Mouse (Mus musculus): ENCODE data around the gene Fank1.

The Fank1 gene

DNA sequence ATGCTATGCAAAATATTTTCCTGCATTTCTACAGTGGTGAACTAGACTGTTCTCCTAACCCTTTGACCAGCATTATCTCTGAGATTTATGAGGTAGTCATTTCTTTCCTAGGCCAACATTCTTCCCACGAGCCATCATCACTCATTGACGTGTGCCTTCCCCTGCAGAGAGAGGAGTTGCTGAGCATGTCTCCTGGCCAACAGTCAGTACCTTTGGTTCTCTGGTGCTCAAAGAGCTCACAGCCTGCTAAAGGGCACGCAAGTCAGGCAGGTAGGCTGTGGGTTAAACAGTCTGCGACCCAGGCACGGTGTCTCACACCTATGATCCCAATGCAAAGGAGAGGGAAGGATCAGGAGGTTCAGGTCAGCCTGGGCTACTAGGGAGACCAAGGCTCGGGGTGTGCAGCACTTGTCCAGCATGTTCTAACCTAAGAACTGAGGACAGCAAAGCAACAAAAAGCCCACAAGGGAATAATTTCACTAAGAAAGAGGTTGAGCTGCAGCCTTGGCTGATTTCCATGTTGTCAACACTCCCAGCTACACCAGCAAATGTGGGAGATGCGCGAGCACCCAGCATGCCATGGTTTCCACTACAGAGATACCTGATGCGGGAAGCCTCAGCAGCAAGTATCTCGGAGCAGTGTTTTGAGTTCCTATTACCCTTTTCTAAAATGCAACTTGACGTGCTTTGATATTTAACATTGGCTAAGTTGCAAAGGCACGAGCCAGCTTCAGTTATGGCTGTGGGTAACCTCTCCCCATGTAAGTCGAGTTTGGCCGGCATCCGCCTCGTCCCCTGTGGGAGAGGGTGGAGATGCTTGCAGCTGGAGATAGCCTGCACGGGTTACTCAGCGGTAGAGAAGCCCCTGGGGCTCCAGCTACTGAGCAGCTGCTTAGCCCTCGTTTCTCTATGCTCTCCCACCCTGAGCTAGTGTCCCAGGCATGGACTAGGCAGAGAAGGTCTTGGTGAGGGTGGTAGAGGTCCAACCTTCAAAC lies 112.6 kb downstream of the Fank1 start:
- in situ Hi-C loops (cut with MboI; ENCODE audit: low sequenced_read_pairs): no loop called here

DNA sequence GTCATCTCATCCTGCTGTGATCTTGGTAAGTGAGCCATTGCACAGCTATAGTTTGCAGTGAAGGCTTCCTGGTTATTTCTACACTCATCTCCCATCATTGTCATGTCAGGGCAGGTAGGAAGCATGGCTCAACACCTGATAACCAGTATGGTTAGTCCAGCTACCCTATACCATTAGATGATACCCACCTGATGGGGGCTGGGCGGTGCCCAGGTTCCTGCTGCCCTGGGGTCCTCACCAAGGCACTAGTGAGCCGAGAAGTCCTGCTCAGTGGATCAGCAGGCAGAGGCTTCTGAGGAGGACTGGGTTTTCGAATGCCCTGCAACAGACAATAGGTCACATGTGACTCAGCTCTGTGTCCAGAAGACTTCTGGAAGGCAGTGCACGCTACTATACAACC lies 113.3 kb downstream of the Fank1 start:
- in situ Hi-C loops (cut with MboI; ENCODE audit: low sequenced_read_pairs): no loop called here

DNA sequence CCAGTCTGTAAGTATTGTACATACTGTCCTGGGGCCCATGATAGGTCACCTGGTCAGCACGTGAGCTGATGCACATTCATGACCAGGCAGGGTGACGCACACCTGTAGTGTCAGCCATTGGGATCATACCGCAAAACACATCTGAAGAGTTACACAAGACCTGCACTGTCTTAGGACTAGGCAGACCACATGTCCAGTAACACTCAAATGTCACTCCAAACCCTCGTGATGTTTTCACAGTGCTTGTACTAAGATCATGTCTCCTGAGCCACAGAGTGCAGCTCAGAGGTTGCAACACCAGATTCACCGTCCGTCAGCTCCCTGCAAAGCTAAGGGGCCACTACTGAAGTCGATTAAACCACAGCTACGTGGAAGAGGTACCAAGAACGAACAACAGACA lies 114.6 kb downstream of the Fank1 start:
- in situ Hi-C loops (cut with MboI; ENCODE audit: low sequenced_read_pairs): no loop called here

DNA sequence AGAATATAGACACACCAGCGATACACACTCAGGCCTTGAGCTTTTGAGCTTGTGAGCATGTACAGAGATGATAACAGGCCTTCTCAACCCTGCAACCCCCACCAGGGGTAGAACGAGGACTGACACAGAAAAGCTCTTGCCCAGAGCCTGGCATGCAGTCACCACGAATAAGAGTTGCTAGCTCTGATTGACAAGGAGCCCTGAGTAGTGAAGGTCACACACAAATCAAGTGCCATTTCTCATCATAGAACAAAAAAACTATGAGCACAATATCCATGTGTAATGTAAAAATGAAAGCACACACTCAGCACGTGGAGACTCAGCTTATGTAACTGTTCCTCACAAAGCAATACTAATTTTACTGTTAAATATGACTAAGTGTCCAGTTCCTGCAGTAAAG lies 115.1 kb downstream of the Fank1 start:
- in situ Hi-C loops (cut with MboI; ENCODE audit: low sequenced_read_pairs): no loop called here

DNA sequence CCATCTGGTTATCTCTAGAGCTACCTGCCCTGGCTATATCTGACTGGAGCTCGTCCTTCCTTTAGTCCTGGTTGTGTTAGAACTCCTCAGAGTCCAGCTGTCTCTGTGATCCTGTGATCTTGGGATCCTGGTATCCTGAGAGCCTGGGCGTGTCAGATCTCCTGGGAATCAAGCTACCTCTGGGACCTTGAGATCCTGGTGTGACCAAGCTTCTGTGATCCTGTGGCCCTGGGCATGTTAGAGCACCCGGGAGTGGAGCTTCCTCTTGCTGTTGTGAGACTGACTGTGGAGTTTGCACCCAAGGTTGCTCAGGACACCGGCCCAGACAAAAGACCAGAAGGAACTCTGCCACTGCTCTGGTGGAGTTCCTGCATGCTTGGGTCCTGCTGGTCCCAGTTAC lies 122.7 kb downstream of the Fank1 start:
- in situ Hi-C loops (cut with MboI; ENCODE audit: low sequenced_read_pairs): no loop called here

DNA sequence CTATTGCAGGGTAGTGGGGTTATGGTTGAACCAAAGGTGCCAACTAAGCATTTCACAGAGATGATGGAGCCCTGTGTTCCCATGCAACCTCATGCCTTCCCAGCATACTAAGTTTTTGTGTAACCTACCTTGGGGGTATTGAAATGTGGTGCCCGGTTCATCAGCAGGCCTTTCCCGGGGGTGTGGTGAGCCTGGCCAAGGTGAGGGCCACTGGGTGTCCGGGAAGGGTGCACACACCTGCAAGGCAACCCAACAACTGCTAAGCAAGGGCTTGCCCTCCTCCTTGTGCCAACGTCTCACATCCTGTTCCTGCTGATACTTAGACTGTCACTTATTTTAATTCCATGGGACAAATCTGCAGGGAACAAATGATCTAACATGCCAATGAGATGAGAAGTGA lies 132.3 kb downstream of the Fank1 start:
- in situ Hi-C loops (cut with MboI; ENCODE audit: low sequenced_read_pairs): no loop called here

DNA sequence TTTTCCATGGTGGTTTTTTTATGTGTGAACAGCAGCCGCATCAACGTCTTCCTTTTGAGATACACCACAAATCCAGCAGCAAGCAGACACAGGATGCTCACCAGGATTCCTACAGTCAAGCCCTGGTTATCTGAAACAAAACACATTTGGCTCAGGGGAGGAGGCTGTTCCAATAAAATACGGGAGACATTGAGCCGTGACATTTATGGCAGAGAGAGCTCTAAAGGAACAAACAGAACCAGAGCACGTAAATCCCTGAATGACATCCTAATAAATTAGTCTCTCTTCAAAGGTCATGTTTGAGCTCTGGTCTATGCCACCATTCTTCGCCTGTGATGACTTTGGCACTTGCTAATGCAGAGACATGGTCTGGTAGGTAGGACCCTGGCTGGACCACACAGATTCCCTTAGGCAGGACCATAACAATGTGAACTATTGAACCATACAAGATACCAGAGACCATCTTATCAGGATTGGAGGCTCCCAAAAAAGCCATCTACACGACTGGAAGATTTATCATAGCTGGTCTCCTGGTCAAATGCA lies 133.2 kb downstream of the Fank1 start:
- in situ Hi-C loops (cut with MboI; ENCODE audit: low sequenced_read_pairs): no loop called here

DNA sequence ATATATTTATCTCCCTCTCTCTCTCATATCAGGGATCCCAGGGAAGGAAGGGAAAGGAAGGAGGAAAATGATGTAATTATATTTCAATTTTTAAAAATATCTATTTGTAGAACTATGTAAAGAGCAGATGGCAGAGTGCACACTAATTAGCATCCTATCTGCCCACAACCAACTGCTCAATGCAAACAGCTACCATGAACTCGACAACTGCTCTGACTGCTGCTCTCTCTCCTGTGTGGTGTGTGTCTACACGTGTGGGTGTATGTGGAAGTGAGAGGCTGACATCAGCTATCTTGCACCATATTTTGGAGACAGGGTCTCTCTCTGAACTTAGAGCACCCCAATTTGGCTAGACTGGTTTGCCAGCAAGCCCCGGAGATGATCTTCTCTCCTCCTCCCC lies 135.2 kb downstream of the Fank1 start:
- in situ Hi-C loops (cut with MboI; ENCODE audit: low sequenced_read_pairs): no loop called here

DNA sequence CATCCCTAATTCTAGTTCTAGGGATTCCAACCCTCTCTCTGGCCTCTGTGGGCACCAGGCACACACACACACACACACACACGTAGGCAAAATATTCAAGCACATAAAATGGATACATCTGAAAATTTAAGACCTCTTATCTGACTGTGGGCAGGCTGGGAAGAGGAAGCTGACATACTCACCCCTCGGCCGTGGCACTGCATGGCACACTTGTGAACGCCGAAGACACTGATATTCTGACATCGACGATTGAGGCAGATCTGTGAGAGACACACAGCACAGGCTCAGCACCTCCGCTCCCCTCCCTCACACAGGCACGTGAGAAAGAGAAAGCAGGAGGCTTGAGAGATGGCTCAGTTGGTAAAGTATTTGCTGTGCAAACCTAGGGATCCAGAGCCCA lies 139.6 kb downstream of the Fank1 start:
- in situ Hi-C loops (cut with MboI; ENCODE audit: low sequenced_read_pairs): no loop called here

DNA sequence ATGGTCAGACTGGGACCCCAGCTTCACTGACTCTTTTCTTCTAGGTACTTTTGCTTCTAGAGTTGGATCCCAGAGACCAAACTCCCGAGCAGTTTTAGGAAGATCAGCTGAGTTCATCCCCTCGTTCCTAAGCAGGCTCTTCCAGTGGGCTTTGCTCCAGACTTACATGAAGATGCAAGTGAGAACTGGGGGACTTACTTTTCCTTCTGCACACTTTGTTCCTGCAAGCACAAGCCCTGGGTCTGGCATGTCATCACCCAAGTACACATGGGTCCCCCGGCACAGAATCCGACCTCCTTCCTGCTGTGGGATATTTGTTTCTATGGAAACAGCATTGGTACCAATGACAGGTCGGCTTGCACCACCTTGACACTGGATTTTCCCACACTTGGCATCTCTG lies 142.6 kb downstream of the Fank1 start:
- in situ Hi-C loops (cut with MboI; ENCODE audit: low sequenced_read_pairs): no loop called here

DNA sequence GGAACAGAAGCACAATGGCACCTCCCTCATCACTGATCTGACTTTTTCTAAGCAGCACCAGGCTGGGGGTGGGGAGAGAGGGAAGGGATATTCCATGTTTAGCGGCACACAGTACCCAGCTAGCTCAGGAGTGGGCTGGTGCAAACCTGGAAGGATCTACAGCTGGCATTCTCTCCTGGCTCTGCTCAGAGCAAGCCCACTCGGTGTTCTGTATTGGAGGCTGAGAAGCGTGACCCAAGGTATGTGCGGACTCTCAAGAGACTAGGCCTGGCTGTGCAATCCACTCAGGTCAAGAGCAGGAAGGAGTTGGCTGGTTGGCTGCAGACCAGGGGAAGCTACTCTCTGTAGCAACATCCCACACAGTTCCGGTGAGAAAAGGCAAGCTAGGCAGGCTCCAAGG lies 143.3 kb downstream of the Fank1 start:
- in situ Hi-C loops (cut with MboI; ENCODE audit: low sequenced_read_pairs): no loop called here

DNA sequence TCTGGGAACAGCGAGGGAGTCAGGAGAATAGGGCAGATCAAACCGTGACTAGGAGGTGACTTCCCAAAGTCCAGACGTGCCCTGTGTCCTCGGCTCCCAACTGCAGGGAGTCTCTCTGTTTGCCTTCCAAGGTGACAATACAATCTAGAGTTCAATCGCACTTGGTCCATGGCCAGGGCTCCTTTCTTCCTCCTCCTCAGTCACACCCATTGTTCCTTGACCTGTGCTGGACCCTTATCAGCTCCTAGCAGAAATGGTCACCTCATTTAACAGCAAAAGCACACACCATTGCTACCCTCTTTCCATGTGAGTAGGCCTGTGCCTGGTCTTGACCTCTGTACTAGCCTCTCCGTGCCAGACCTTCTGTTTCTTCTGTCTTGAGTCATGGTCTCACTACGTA lies 144.1 kb downstream of the Fank1 start:
- in situ Hi-C loops (cut with MboI; ENCODE audit: low sequenced_read_pairs): no loop called here

DNA sequence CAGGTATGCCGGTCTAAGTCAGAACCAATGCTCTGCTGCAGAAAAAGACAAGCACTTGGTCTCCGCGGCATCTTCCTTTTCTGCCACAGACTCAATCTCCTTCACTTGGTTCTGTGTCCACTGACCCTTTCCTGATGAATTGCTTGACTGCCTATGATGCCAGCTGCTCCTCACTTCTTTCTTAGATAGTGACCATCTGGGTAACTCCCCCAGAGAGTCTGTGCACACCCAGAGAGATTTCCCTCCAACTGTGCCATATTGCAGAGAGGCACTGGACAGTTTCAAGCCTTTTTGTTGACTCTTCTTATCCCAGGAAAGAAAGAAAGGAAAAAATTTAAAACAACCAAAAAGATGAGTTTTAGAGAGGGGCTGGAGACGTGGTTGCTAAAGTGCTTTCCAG lies 144.6 kb downstream of the Fank1 start:
- in situ Hi-C loops (cut with MboI; ENCODE audit: low sequenced_read_pairs): no loop called here

DNA sequence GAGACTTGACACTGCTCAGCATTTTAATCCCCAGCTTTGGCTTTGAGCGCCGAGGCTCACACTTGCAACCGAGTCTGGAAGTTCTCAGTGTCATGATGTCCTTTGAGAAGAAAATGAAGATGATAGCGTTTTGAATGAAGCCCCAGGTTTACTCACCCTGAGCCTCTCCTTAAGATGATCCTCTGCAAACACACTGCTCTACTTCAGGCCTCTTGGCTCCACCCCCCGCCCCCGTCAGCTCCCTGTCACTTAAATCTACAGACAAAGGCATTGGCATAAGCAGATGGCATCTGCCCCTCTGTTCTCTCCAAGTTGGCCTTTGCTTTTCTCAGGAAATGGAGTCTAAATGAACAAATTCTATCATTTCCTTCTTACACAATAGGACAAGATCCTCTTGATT lies 147.3 kb downstream of the Fank1 start:
- in situ Hi-C loops (cut with MboI; ENCODE audit: low sequenced_read_pairs): no loop called here

DNA sequence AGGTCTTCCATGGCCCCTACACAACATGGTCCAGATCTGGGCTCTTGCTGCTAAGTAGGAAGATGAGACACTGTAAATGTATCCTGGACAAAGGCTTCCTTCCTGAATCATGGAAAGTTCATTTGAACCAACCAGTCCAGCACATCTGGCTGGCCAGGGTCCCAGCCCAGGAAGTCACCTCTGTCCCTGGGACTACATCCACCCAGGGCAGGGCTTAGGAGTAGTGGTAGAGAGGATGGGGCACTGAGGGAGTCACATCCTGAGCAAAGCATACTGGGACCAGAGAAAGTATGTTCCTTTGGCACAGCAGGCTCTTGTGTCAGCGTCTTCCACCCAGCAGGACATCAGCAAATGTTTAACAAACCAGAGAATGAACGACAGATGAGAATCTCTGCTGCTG lies 149.1 kb downstream of the Fank1 start:
- in situ Hi-C loops (cut with MboI; ENCODE audit: low sequenced_read_pairs): no loop called here

DNA sequence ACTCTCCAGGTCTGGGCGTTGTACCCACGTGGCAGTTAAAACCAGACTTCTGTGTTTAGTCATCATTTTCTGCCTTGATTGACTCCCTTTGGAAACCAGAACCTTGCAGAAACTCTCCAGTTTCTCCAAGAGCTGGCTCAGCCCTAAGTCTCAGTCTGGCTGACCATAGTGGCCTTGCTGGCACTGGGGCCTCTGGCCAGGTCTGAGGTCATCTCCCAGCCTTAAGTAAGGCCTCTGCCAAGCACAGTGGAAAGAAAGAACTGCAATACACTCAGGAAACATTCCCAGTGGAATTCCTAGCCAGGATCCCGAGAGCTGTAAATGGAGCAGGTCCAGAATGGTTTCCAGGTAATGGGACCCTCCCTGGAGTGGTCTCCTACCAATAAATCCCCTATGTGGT lies 152.3 kb downstream of the Fank1 start:
- in situ Hi-C loops (cut with MboI; ENCODE audit: low sequenced_read_pairs): no loop called here

Data from CH12F3 (cell line).